19 mouse cellular contexts compared by ENCODE assay signal in genomic region chr13:6992323-6992994, GRCm38 (mm10).
A peak's percentile ranks its signal among the peaks of the same experiment; 100 is the strongest.
DNase-seq lines count a peak whose midpoint lies in the region; ATAC-seq lines count a peak whose summit lies in the region.
"Had no signal": no experiment of that assay in that cellular context is flagged by ENCODE, and none has a peak within 500 bp of the region (broad histone marks: within the 10 kb centered on the region; RNA-seq: fewer than 3 reads in every experiment).

No protein-coding gene starts in this region.

- DNase-seq in heart, adult 11 months = peak; percentile 79
- no peak for DNase-seq in heart, postnatal 25 days (ENCODE audit: low spot score)
- DNase-seq in neural tube, embryonic 10.5 days (ENCODE audit: extremely low spot score, low spot score) = peak; percentile 15
- no peak for DNase-seq in thymus, postnatal 36 days
- DNase-seq in right cerebral cortex, adult 18-20 months = no peak
- DNase-seq: adrenal gland, adult 2 months; cerebellum, adult 9-10 months; gastrocnemius, postnatal 10 days; heart, adult 18-20 months; heart, postnatal 36 days; kidney, adult 9 months; kidney, postnatal 25 days; left cerebral cortex, postnatal 4 days; liver, postnatal 0 days; lung, postnatal 14 days had no signal

- H3K27me3 ChIP-seq in neural tube, embryonic 15.5 days (replicated peaks) = no peaks in the 10 kb centered on the region
- no peaks in the 10 kb centered on the region for H3K27me3 ChIP-seq in hindbrain, embryonic 16.5 days (replicated peaks; ENCODE audit: control insufficient read depth, insufficient read depth, low read length)
- H3K27me3 ChIP-seq: heart, embryonic 13.5 days had no signal

- no peaks in the 10 kb centered on the region for H3K9me3 ChIP-seq in neural tube, embryonic 15.5 days (replicated peaks)
- no peaks in the 10 kb centered on the region for H3K9me3 ChIP-seq in hindbrain, embryonic 16.5 days (ENCODE audit: control insufficient read depth, low read length)
- H3K9me3 ChIP-seq: heart, embryonic 13.5 days had no signal

- ATAC-seq in neural tube, embryonic 15.5 days (ENCODE audit: low FRiP score) = no peak
- ATAC-seq in hindbrain, embryonic 16.5 days = peak; percentile 30; the same call in 1 of the 2 replicates
- ATAC-seq: liver, postnatal 0 days had no signal

- no peak overlapping the region for H3K27ac ChIP-seq in neural tube, embryonic 15.5 days (replicated peaks)
- H3K27ac ChIP-seq in hindbrain, embryonic 16.5 days (ENCODE audit: low read depth, low read length) = no peak overlapping the region
- H3K27ac ChIP-seq: heart, embryonic 13.5 days had no signal

- H3K4me1 ChIP-seq in neural tube, embryonic 15.5 days = no peaks in the 10 kb centered on the region
- no peaks in the 10 kb centered on the region for H3K4me1 ChIP-seq in hindbrain, embryonic 16.5 days (ENCODE audit: control insufficient read depth, insufficient read depth, low read depth, low read length)
- H3K4me1 ChIP-seq: heart, embryonic 13.5 days had no signal

- no peak overlapping the region for H3K4me2 ChIP-seq in neural tube, embryonic 15.5 days
- no peak overlapping the region for H3K4me2 ChIP-seq in hindbrain, embryonic 16.5 days (ENCODE audit: low read length)
- H3K4me2 ChIP-seq: heart, embryonic 13.5 days had no signal

- H3K4me3 ChIP-seq in neural tube, embryonic 15.5 days (replicated peaks) = no peak overlapping the region
- no peak overlapping the region for H3K4me3 ChIP-seq in hindbrain, embryonic 16.5 days (ENCODE audit: low read length)
- H3K4me3 ChIP-seq: erythroblast, embryonic 14.5 days; heart, embryonic 13.5 days had no signal

- H3K36me3 ChIP-seq in neural tube, embryonic 15.5 days = no peaks in the 10 kb centered on the region
- no peaks in the 10 kb centered on the region for H3K36me3 ChIP-seq in hindbrain, embryonic 16.5 days (ENCODE audit: control insufficient read depth, insufficient read depth, low read length)
- H3K36me3 ChIP-seq: heart, embryonic 13.5 days had no signal

- intact Hi-C loops in heart, postnatal 25 days (cut with DNase I) = no loop called here

- 44% methylated on average over 12 of the region's 12 CpGs for WGBS in neural tube, embryonic 15.5 days
- 49% methylated on average over 12 of the region's 12 CpGs for WGBS in hindbrain, embryonic 16.5 days

- H3K9ac ChIP-seq in neural tube, embryonic 15.5 days (replicated peaks) = no peak overlapping the region
- no peak overlapping the region for H3K9ac ChIP-seq in hindbrain, embryonic 16.5 days (ENCODE audit: low read depth, low read length)
- H3K9ac ChIP-seq: heart, embryonic 13.5 days; liver, postnatal 0 days had no signal

Comparison
In these comparisons a context has a peak if more than half of its experiments do, and no peak if none do; other contexts are left out.
1. DNase-seq: peak in heart, adult 11 months (single experiment) and neural tube, embryonic 10.5 days (single experiment); none in heart, postnatal 25 days (single experiment), thymus, postnatal 36 days (0 of 2) and right cerebral cortex, adult 18-20 months (single experiment).